Mouse (Mus musculus): ENCODE measurements around the gene Ubfd1. TPM values are rescaled to one million over a fixed set of nuclear protein-coding genes. Genes with fewer than 3 reads are reported as not detected.

Gene Ubfd1
- polyA plus RNA-seq, 1 experiment from 2014 or later, result 16.2 TPM

Other genes with a start within 250 kb of the Ubfd1 start
- not detected in 2 replicates for gene Scnn1b, start 202.1 kb upstream of the Ubfd1 start, polyA plus RNA-seq (2015; fragmentation: Nextera tagmentation; extraction: Ambion mirVana)
- gene Cog7, start 85.5 kb upstream of the Ubfd1 start, polyA plus RNA-seq (2015; fragmentation: Nextera tagmentation; extraction: Ambion mirVana), result 9.2 and 10.0 TPM in 2 replicates
- 33.8 and 34.6 TPM in 2 replicates for gene Gga2, start 46.0 kb upstream of the Ubfd1 start, polyA plus RNA-seq (2015; fragmentation: Nextera tagmentation; extraction: Ambion mirVana)
- gene Ears2, start 88 bp downstream of the Ubfd1 start, polyA plus RNA-seq (2015; fragmentation: Nextera tagmentation; extraction: Ambion mirVana), result 7.0 and 8.9 TPM in 2 replicates
- 383 and 425 TPM in 2 replicates for gene Ndufab1, start 34.7 kb downstream of the Ubfd1 start, polyA plus RNA-seq (2015; fragmentation: Nextera tagmentation; extraction: Ambion mirVana)
- 10.2 and 11.9 TPM in 2 replicates for gene Palb2, start 65.8 kb downstream of the Ubfd1 start, polyA plus RNA-seq (2015; fragmentation: Nextera tagmentation; extraction: Ambion mirVana)
- gene Dctn5, start 65.9 kb downstream of the Ubfd1 start, polyA plus RNA-seq (2015; fragmentation: Nextera tagmentation; extraction: Ambion mirVana), result 45.5 and 47.0 TPM in 2 replicates
- 102 and 110 TPM in 2 replicates for gene Plk1, start 92.3 kb downstream of the Ubfd1 start, polyA plus RNA-seq (2015; fragmentation: Nextera tagmentation; extraction: Ambion mirVana)
- 0.06 TPM in 1 of 2 replicates, not detected in the other for gene Ern2, start 119.0 kb downstream of the Ubfd1 start, polyA plus RNA-seq (2015; fragmentation: Nextera tagmentation; extraction: Ambion mirVana)
- 1.5 and 2.0 TPM in 2 replicates for gene Chp2, start 152.3 kb downstream of the Ubfd1 start, polyA plus RNA-seq (2015; fragmentation: Nextera tagmentation; extraction: Ambion mirVana)
- 4.0 and 5.1 TPM in 2 replicates for gene Prkcb, start 221.6 kb downstream of the Ubfd1 start, polyA plus RNA-seq (2015; fragmentation: Nextera tagmentation; extraction: Ambion mirVana)